Mouse (Mus musculus): ENCODE data around the gene Ipo11.
A peak's percentile ranks its signal among the peaks of the same experiment; 100 is the strongest.

GRCm38 (mm10) chr13:106894284-106894683 is 42.5 kb downstream of the Ipo11 start:
- peak; percentile 66 to 81 (median 79) for TF ChIP-seq CTCF (IDR thresholded peaks at IDR 0.05 in 2 of 3, conservative IDR thresholded peaks at IDR 0.05 in 1 of 3; ENCODE audit: control insufficient read depth in 1 of 3, insufficient read depth in 1 of 3, low read depth in 2 of 3, low read length in 3 of 3, poor library complexity in 1 of 3, severe bottlenecking in 1 of 3)
- TF ChIP-seq POLR2A (IDR thresholded peaks at IDR 0.05; ENCODE audit: control insufficient read depth in 1 of 2, insufficient read depth in 1 of 2, low read depth in 1 of 2, low read length in 2 of 2, poor library complexity in 1 of 2): no peak
- TF ChIP-seq ZC3H11A (IDR thresholded peaks at IDR 0.05; ENCODE audit: low read depth, low read length): peak; percentile 50; the same call in 1 of the 2 replicates
- no peak for TF ChIP-seq GATA1 (IDR thresholded peaks at IDR 0.05; ENCODE audit: low read depth, low read length)
- TF ChIP-seq USF1 (IDR thresholded peaks at IDR 0.05; ENCODE audit: low read depth, low read length): 0 out of 2 replicates have a peak, but pooled peaks have one; percentile 2
- TF ChIP-seq UBTF (IDR thresholded peaks at IDR 0.05; ENCODE audit: borderline replicate concordance, insufficient read depth, low read depth, low read length): no peak
- TF ChIP-seq MXI1 (IDR thresholded peaks at IDR 0.05; ENCODE audit: low read depth, low read length): no peak; the same call in 1 of the 2 replicates
- peak; percentile 64; the same call in 1 of the 2 replicates for TF ChIP-seq HCFC1 (IDR thresholded peaks at IDR 0.05; ENCODE audit: low read depth, low read length)
- no peak for TF ChIP-seq USF2 (IDR thresholded peaks at IDR 0.05; ENCODE audit: borderline replicate concordance in 1 of 2, insufficient read depth in 1 of 2, low read depth in 1 of 2, low read length in 2 of 2)
- no peak for TF ChIP-seq RCOR1 (IDR thresholded peaks at IDR 0.05; ENCODE audit: low read depth, low read length)

All from MEL (cell line).